8 mouse cellular contexts compared by ENCODE assay signal in genomic region chr11:59948401-59948767, GRCm38 (mm10). TPM values are rescaled to one million over a fixed set of nuclear protein-coding genes. Genes with fewer than 3 reads are reported as not detected.
DNase-seq lines count a peak whose midpoint lies in the region; ATAC-seq and TF ChIP-seq lines count a peak whose summit lies in the region.

No protein-coding gene starts in this region.

- H3K9ac ChIP-seq in kidney, embryonic 14.5 days (ENCODE audit: low read depth, low read length), result peak overlapping the region; percentile 92
- H3K9ac ChIP-seq in forebrain, embryonic 14.5 days (ENCODE audit: low read length), result peak overlapping the region; percentile 95
- peak overlapping the region; percentile 92 for H3K9ac ChIP-seq in liver, embryonic 16.5 days (ENCODE audit: low read depth, low read length)
- H3K9ac ChIP-seq in stomach, postnatal 0 days (ENCODE audit: low read length), result peak overlapping the region; percentile 99

- peak overlapping the region; percentile 57; the same call in 1 of the 2 replicates for H3K27ac ChIP-seq in kidney, embryonic 14.5 days (ENCODE audit: low read depth, low read length)
- H3K27ac ChIP-seq in forebrain, embryonic 14.5 days (ENCODE audit: low read depth, low read length), result peak overlapping the region; percentile 77
- H3K27ac ChIP-seq in liver, embryonic 16.5 days (ENCODE audit: low read length), result peak overlapping the region; percentile 71
- peak overlapping the region; percentile 79 for H3K27ac ChIP-seq in stomach, postnatal 0 days (replicated peaks)

- H3K9me3 ChIP-seq in kidney, embryonic 14.5 days (ENCODE audit: control insufficient read depth, low read length), result no peaks in the 10 kb centered on the region
- no peaks in the 10 kb centered on the region for H3K9me3 ChIP-seq in forebrain, embryonic 14.5 days (replicated peaks; ENCODE audit: control insufficient read depth, low read length)
- no peaks in the 10 kb centered on the region for H3K9me3 ChIP-seq in liver, embryonic 16.5 days (replicated peaks; ENCODE audit: control insufficient read depth, low read length)
- no peaks in the 10 kb centered on the region for H3K9me3 ChIP-seq in stomach, postnatal 0 days (ENCODE audit: control insufficient read depth, low read length)

- no peak for TF ChIP-seq EP300 in stomach, postnatal 0 days (optimal IDR thresholded peaks at IDR 0.05)

- peak overlapping the region; percentile 81 for H3K4me2 ChIP-seq in kidney, embryonic 14.5 days (replicated peaks; ENCODE audit: low read depth, low read length)
- H3K4me2 ChIP-seq in forebrain, embryonic 14.5 days (ENCODE audit: low read length), result peak overlapping the region; percentile 79
- H3K4me2 ChIP-seq in liver, embryonic 16.5 days (ENCODE audit: low read depth, low read length), result peak overlapping the region; percentile 84
- peak overlapping the region; percentile 85 for H3K4me2 ChIP-seq in stomach, postnatal 0 days (replicated peaks; ENCODE audit: low read depth)

- no peaks in the 10 kb centered on the region for H3K36me3 ChIP-seq in kidney, embryonic 14.5 days (ENCODE audit: control insufficient read depth, insufficient read depth, low read length)
- H3K36me3 ChIP-seq in forebrain, embryonic 14.5 days (ENCODE audit: control insufficient read depth, insufficient read depth, low read length), result no peaks in the 10 kb centered on the region
- H3K36me3 ChIP-seq in liver, embryonic 16.5 days (ENCODE audit: control insufficient read depth, insufficient read depth), result no peaks in the 10 kb centered on the region
- no peaks in the 10 kb centered on the region for H3K36me3 ChIP-seq in stomach, postnatal 0 days (ENCODE audit: control insufficient read depth, insufficient read depth, low read length)

- H3K27me3 ChIP-seq in kidney, embryonic 14.5 days (ENCODE audit: control insufficient read depth, insufficient read depth, low read length), result no peaks in the 10 kb centered on the region
- H3K27me3 ChIP-seq in forebrain, embryonic 14.5 days (replicated peaks; ENCODE audit: control insufficient read depth, insufficient read depth, low read length), result no peaks in the 10 kb centered on the region
- no peaks in the 10 kb centered on the region for H3K27me3 ChIP-seq in liver, embryonic 16.5 days (ENCODE audit: control insufficient read depth, insufficient read depth, low read depth, low read length)
- no peaks in the 10 kb centered on the region for H3K27me3 ChIP-seq in stomach, postnatal 0 days (ENCODE audit: control insufficient read depth, insufficient read depth, low read length)

- TF ChIP-seq CTCF in stomach, postnatal 0 days (IDR thresholded peaks at IDR 0.05; ENCODE audit: low read depth), result no peak

- peaks cover 7% of the 10 kb centered on the region; the same call in 1 of the 2 replicates for H3K4me1 ChIP-seq in kidney, embryonic 14.5 days (ENCODE audit: control insufficient read depth, insufficient read depth, low read length)
- H3K4me1 ChIP-seq in forebrain, embryonic 14.5 days (ENCODE audit: control insufficient read depth, insufficient read depth, low read length), result peaks cover 9% of the 10 kb centered on the region
- peaks cover 19% of the 10 kb centered on the region for H3K4me1 ChIP-seq in liver, embryonic 16.5 days (ENCODE audit: control insufficient read depth, low read depth, low read length)
- H3K4me1 ChIP-seq in stomach, postnatal 0 days (replicated peaks; ENCODE audit: control insufficient read depth, insufficient read depth), result 0 out of 2 replicates have a peak, but pooled peaks cover 2% of the 10 kb centered on the region

- ATAC-seq in kidney, embryonic 14.5 days (ENCODE audit: low FRiP score, low TSS enrichment), result peak; percentile 54; the same call in 1 of the 2 replicates
- ATAC-seq in forebrain, embryonic 14.5 days, result peak; percentile 68
- ATAC-seq in liver, embryonic 16.5 days (ENCODE audit: low read depth), result peak; percentile 69; the same call in 1 of the 2 replicates
- ATAC-seq in stomach, postnatal 0 days (ENCODE audit: low FRiP score, low TSS enrichment), result peak; percentile 55

- DNase-seq in kidney, adult 18-20 months, result no peak
- DNase-seq in MN1 (ENCODE audit: low spot score), result peak; percentile 66
- DNase-seq in forebrain, embryonic 14.5 days (ENCODE audit: low spot score), result peak; percentile 21
- peak; percentile 25 for DNase-seq in stomach, postnatal 0 days (ENCODE audit: low spot score)
- no peak for DNase-seq in left cerebral cortex, adult 8-10 months (ENCODE audit: low spot score in 2 of 2)
- no peak for DNase-seq in urinary bladder, adult 18-20 months (ENCODE audit: low spot score in 2 of 2)

- WGBS in kidney, embryonic 14.5 days, result 4% methylated on average over 16 of the region's 16 CpGs
- WGBS in forebrain, embryonic 14.5 days, result 3% methylated on average over 16 of the region's 16 CpGs
- WGBS in liver, embryonic 16.5 days (ENCODE audit: insufficient replicate concordance), result 1% methylated on average over 16 of the region's 16 CpGs
- WGBS in stomach, postnatal 0 days, result 2% methylated on average over 16 of the region's 16 CpGs

- H3K4me3 ChIP-seq in kidney, embryonic 14.5 days (ENCODE audit: low read length), result peak overlapping the region; percentile 89
- H3K4me3 ChIP-seq in forebrain, embryonic 14.5 days (ENCODE audit: low read depth, low read length), result peak overlapping the region; percentile 94
- peak overlapping the region; percentile 87 for H3K4me3 ChIP-seq in liver, embryonic 16.5 days (ENCODE audit: low read depth, low read length)
- H3K4me3 ChIP-seq in stomach, postnatal 0 days (ENCODE audit: low read depth, low read length), result peak overlapping the region; percentile 96

RNA-seq across cellular contexts. Expression of gene Med9, which starts 0.4 kb away (rescaled TPM):
- polyA plus RNA-seq in kidney, embryonic 14.5 days (2014; fragmentation: Nextera tagmentation; extraction: Ambion mirVana), result 41.3 and 43.7 TPM in 2 replicates
- 35.7 and 35.9 TPM in 2 replicates for polyA plus RNA-seq in forebrain, embryonic 14.5 days (2014; fragmentation: Nextera tagmentation; extraction: Ambion mirVana)
- 17.6 and 17.7 TPM in 2 replicates for polyA plus RNA-seq in liver, embryonic 16.5 days (2015; fragmentation: Nextera tagmentation; extraction: Ambion mirVana)
- polyA plus RNA-seq in stomach, postnatal 0 days (2015; fragmentation: Nextera tagmentation; extraction: Ambion mirVana), result 27.7 and 27.8 TPM in 2 replicates
- total RNA-seq in left cerebral cortex, adult 8-10 months (2022), result 10 to 100 TPM; 40.9 to 45.4 (median 42.7) TPM

RNA-seq across cellular contexts. Expression of gene Rasd1, which starts 16.4 kb away (rescaled TPM):
- 3.0 and 3.6 TPM in 2 replicates for polyA plus RNA-seq in kidney, embryonic 14.5 days (2014; fragmentation: Nextera tagmentation; extraction: Ambion mirVana)
- polyA plus RNA-seq in forebrain, embryonic 14.5 days (2014; fragmentation: Nextera tagmentation; extraction: Ambion mirVana), result 0.66 and 0.75 TPM in 2 replicates
- 1.6 and 1.7 TPM in 2 replicates for polyA plus RNA-seq in liver, embryonic 16.5 days (2015; fragmentation: Nextera tagmentation; extraction: Ambion mirVana)
- 1.3 TPM in 2 replicates for polyA plus RNA-seq in stomach, postnatal 0 days (2015; fragmentation: Nextera tagmentation; extraction: Ambion mirVana)
- 10 to 100 TPM in 2 of 4 experiments, 1 to 10 TPM in 2; 5.3 to 10.5 (median 9.3) TPM for total RNA-seq in left cerebral cortex, adult 8-10 months (2022)

Comparison
In these comparisons a context has a peak if more than half of its experiments do, and no peak if none do; other contexts are left out.
1. DNase-seq: peak in MN1 (single experiment), forebrain, embryonic 14.5 days (single experiment) and stomach, postnatal 0 days (single experiment); none in kidney, adult 18-20 months (single experiment), left cerebral cortex, adult 8-10 months (0 of 2) and urinary bladder, adult 18-20 months (0 of 2).
2. Peak in every context shown above with its lines, with median percentiles within 50 percentile points of each other: ATAC-seq, H3K27ac ChIP-seq, H3K4me2 ChIP-seq, H3K4me3 ChIP-seq and H3K9ac ChIP-seq.